Mouse (Mus musculus) liver, embryonic 13.5 days (tissue): ENCODE data around the gene Socs4. TPM values are rescaled to one million over a fixed set of nuclear protein-coding genes. Genes with fewer than 3 reads are reported as not detected.

Experiments
- polyA plus RNA-seq: library from polyadenylated mRNA; unstranded; fragments of >200 nt; fragmentation: Nextera tagmentation; extraction: Ambion mirVana; gene quantifications from 2 replicates; pipeline ENCODE4 v1.2.1, GENCODE M21; 2015

The Socs4 gene
- polyA plus RNA-seq, 1 experiment from 2014 or later = 2.7 TPM

Other genes starting within 250 kb of the Socs4 start
- gene Gch1, start 87.5 kb upstream of the Socs4 start, polyA plus RNA-seq = 3.2 and 3.9 TPM in 2 replicates
- 38.9 and 45.9 TPM in 2 replicates for gene Wdhd1, start 74 bp upstream of the Socs4 start, polyA plus RNA-seq
- 28.7 and 36.8 TPM in 2 replicates for gene Mapk1ip1l, start 21.3 kb downstream of the Socs4 start, polyA plus RNA-seq
- gene Lgals3, start 90.8 kb downstream of the Socs4 start, polyA plus RNA-seq = 17.6 and 20.3 TPM in 2 replicates
- 58.4 and 66.0 TPM in 2 replicates for gene Dlgap5, start 141.5 kb downstream of the Socs4 start, polyA plus RNA-seq
- gene Fbxo34, start 173.5 kb downstream of the Socs4 start, polyA plus RNA-seq = 34.9 and 36.3 TPM in 2 replicates